Mouse (Mus musculus) heart, embryonic 12.5 days (tissue): ENCODE measurements around the gene Pth1r. TPM values are rescaled to one million over a fixed set of nuclear protein-coding genes. Genes with fewer than 3 reads are reported as not detected.

Experiments
- ATAC-seq: fragments of 200-750 bp; cut with Nextera tagmentation; 2 replicates; pipeline ENCODE4 v1.8.0; 2017; ENCODE audit warnings: moderate TSS enrichment, moderate library complexity; ENCODE audit not compliant: insufficient number of reproducible peaks, low FRiP score
- H3K27ac ChIP-seq: fragments of 300-500 bp; sonication (generic); 2 replicates; pipeline ENCODE4 v1.5.1; 2016; ENCODE audit warnings: mild to moderate bottlenecking, moderate library complexity; ENCODE audit not compliant: poor library complexity, severe bottlenecking
- H3K27me3 ChIP-seq: fragments of 300-500 bp; sonication (generic); replicated peaks from 2 replicates; pipeline ENCODE4 v1.6.1; 2016; ENCODE audit warnings: mild to moderate bottlenecking, moderate library complexity
- H3K36me3 ChIP-seq: fragments of 300-500 bp; sonication (generic); 2 replicates; pipeline ENCODE4 v1.6.1; 2016; ENCODE audit warnings: mild to moderate bottlenecking, moderate library complexity
- H3K4me1 ChIP-seq: fragments of 300-500 bp; sonication (generic); replicated peaks from 2 replicates; pipeline ENCODE4 v1.6.1; 2016; ENCODE audit warnings: mild to moderate bottlenecking
- H3K4me2 ChIP-seq: fragments of 300-500 bp; sonication (generic); 2 replicates; pipeline ENCODE4 v1.6.1; 2016; ENCODE audit warnings: mild to moderate bottlenecking, moderate library complexity
- H3K4me3 ChIP-seq: fragments of 300-500 bp; sonication (generic); 2 replicates; pipeline ENCODE4 v1.5.1; 2016; ENCODE audit warnings: mild to moderate bottlenecking
- H3K9ac ChIP-seq: fragments of 300-500 bp; sonication (generic); 2 replicates; pipeline ENCODE4 v1.6.1; 2016; ENCODE audit warnings: mild to moderate bottlenecking, moderate library complexity
- H3K9me3 ChIP-seq: fragments of 300-500 bp; sonication (generic); replicated peaks from 2 replicates; pipeline ENCODE4 v1.6.1; 2016; ENCODE audit warnings: mild to moderate bottlenecking, moderate library complexity
- WGBS: fragments of 180-500 bp; shearing (Covaris S2); methylation state at CpG from one replicate; pipeline ENCODE4 v1.1.7; 2016; 5-methylcytosine and 5-hydroxymethylcytosine counted together
- polyA plus RNA-seq: library from polyadenylated mRNA; unstranded; fragments of >200 nt; fragmentation: Nextera tagmentation; extraction: Ambion mirVana; gene quantifications from 2 replicates; pipeline ENCODE4 v1.2.1, GENCODE M21; 2016

Gene Pth1r
- polyA plus RNA-seq, 1 experiment from 2014 or later = 45.8 TPM

DNA sequence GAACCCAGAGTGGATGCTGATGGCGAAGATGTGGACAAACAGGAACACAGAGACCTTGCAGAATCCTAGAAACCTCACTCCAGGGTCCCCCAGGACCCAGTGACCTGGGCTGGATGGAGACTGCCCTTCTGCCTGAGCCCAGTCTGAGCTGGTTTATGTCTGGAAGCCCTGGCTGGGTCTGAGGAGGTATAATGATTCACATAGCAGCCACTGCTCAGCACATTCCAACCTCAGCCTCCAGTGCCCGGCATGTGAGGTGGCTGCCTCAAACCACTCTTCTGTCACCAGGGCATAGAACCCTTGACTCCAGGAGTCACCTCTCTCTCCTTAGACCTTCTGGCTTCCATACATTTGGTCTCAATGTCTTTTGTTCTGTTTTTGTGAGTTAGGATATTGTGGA is 1.5 kb upstream of the Pth1r start:
- H3K9ac ChIP-seq = no peak overlapping the region
- peaks cover 8% of the 10 kb centered on the region for H3K27me3 ChIP-seq
- ATAC-seq = no peak
- WGBS = 52% methylated on average over 2 of the region's 2 CpGs
- H3K4me2 ChIP-seq = no peak overlapping the region
- H3K27ac ChIP-seq = no peak overlapping the region
- no peaks in the 10 kb centered on the region for H3K36me3 ChIP-seq
- H3K9me3 ChIP-seq = no peaks in the 10 kb centered on the region
- H3K4me3 ChIP-seq = no peak overlapping the region
- H3K4me1 ChIP-seq = peaks cover 63% of the 10 kb centered on the region

DNA sequence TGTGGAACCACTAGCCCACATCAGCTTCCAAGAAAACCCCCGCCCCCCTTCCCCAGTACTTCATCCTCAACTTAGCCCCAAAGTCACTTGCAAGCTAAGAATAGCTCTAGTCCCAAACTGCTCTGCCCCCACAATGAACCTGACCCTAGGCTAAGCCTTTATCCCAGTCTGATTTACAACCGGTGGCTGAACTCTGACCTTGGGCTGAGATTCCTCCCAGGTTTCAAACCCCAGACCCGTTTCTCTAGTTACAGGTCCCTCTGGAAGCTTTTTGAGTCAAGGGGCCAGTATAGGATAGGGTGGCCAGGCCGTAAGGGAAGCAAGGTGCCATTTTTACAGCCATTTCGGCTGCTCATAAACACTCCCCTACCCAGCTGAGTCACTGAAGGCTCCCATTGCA is 707 bp downstream of the Pth1r start:
- WGBS = 38% methylated on average over 5 of the region's 5 CpGs
- no peak overlapping the region for H3K4me2 ChIP-seq
- H3K27ac ChIP-seq = no peak overlapping the region
- no peak for ATAC-seq
- H3K4me1 ChIP-seq = peaks cover 48% of the 10 kb centered on the region
- H3K9me3 ChIP-seq = no peaks in the 10 kb centered on the region
- no peak overlapping the region for H3K9ac ChIP-seq
- no peaks in the 10 kb centered on the region for H3K36me3 ChIP-seq
- H3K27me3 ChIP-seq = peaks cover 8% of the 10 kb centered on the region
- no peak overlapping the region for H3K4me3 ChIP-seq

DNA sequence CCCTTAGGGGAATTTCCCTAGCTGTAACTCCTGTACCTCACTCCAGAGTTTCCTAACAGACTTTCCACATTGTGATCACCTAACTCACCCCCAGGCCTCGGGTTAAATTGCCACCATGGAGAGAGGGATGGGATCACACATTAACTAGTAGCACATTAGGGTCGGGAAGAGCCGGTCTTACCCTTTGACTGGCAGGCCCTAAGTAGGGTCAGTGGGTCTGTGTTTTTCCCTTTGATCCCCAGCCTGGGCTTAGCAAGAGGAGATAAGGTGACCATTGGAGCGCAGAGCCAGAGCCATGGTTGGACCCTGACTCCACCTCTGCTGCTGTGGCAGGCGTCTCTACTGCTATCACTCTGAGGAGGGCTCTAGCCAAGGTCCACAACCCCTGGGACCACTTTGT is 1.2 kb downstream of the Pth1r start:
- Histone ChIP-seq H3K27me3 (peaks cover 8% of the 10 kb centered on the region), H3K27ac (no peak overlapping the region), H3K4me1 (peaks cover 48% of the 10 kb centered on the region), H3K9ac (no peak overlapping the region), H3K4me3 (no peak overlapping the region), H3K4me2 (no peak overlapping the region), H3K9me3 (no peaks in the 10 kb centered on the region), H3K36me3 (no peaks in the 10 kb centered on the region)
- ATAC-seq = no peak
- 11% methylated on average over 5 of the region's 5 CpGs for WGBS

DNA sequence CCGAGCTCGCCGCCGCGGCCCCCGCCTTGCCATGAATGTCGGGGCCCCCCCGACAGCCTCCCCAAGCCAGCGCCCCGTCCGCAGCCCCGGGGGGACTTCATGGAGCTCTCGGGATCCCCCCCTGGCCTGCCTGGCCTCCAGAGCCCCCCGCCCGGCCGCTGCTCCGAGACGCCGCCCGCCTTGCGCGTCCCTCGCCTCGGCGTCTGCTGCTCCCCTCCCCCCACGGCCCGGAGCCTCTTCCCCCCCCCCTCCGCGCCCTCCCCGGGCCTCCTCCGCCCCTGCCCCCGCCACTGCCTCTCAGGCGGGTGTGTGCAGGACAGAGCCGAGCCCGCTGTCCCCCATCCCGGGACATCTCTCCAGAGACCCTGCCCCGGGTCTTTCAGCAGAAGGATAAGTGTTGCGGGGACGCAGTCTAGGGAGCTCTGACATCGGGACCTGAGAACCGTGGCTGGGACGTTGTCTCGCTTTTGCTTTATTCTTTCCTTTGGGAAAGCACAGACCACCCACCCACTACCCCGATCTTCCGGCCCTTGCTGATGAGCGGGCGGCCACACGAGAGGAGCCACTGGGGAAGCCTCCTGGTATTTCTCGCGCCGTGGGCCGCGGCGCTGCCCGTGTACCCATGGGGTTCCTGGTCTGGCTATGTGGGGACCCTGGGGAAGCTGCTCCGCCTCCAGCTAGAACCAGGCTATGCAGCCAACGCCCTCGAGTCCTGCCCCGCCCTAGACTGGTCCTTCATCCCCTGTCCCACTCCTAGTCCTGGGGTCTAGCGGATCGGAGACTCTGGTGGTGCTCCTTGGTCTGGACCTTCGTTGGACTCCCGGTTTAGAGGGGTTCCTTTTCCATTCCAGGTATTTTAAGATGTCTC is 3.3 kb downstream of the Pth1r start:
- Histone ChIP-seq H3K27me3 (peaks cover 8% of the 10 kb centered on the region), H3K36me3 (peaks cover 7% of the 10 kb centered on the region), H3K9ac (peak overlapping the region; percentile 92), H3K4me3 (peak overlapping the region; percentile 83), H3K4me2 (peak overlapping the region; percentile 83), H3K4me1 (peaks cover 35% of the 10 kb centered on the region), H3K27ac (peak overlapping the region; percentile 89), H3K9me3 (no peaks in the 10 kb centered on the region)
- ATAC-seq = peak; percentile 73
- 3% methylated on average over 45 of the region's 63 CpGs for WGBS

DNA sequence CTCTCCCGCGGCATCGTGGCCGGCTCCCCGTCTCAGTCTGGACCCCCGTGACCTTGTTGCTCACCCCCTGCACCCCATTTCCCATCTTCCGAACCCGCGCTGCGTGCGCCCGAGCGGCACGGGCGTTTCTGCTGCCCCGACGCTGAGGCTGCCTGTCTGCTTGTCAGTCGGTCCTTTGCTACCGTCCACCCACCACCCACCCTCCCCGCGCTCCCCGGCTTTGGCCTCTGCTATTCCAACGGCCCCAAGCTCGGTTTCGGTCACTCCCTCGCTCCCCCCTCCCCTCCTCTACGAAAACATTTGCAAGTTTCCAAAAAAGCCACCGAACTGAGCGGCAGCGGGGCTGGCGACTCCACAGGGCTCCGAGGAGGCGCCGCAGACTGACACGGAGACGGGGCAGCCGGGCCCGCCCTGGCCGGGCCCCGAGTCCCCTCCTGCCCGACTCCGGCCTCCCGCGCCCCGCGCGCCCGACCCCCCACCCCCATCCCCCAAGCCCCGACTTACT is 3.9 kb downstream of the Pth1r start:
- Histone ChIP-seq H3K27me3 (peaks cover 8% of the 10 kb centered on the region), H3K4me3 (peak overlapping the region; percentile 83), H3K36me3 (peaks cover 14% of the 10 kb centered on the region), H3K4me2 (peak overlapping the region; percentile 83), H3K4me1 (peaks cover 35% of the 10 kb centered on the region), H3K9ac (peak overlapping the region; percentile 92), H3K9me3 (no peaks in the 10 kb centered on the region), H3K27ac (peak overlapping the region; percentile 89)
- WGBS = 1% methylated on average over 48 of the region's 49 CpGs
- peak; percentile 34; the same call in 1 of the 2 replicates for ATAC-seq

DNA sequence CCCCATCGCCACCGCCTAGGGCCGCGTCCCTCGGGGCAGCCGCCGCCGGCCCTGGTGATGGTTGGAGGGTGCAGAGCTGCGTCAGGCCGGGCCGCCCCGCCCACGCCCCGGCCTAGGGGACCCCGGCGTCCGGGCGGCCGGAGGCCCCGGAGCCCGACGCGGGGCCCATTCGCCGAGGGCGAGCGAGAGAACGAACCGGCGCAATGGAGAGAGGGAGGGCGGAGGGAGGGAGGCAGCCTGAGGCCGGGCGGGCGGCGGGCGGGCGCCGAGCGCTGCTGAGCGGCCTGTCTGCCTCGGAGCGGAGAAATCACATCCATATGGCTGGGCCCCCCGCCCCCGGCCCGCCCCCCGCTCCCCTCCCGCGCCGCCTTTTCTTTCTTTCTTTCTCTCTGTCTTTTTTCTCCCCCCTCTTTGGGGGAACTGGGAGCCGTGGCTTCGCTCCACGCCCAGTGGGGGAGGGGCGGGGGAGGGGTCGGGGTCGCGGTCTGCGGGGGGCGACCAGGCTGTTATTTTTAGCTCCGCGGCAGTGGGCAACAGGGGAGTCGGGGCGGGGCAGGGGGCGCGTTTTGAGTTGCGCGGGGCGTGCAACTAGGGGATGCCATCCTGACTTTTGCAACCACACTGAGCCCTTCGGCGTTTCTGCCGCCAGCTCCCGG is 4.5 kb downstream of the Pth1r start:
- 0% methylated on average over 59 of the region's 71 CpGs for WGBS

DNA sequence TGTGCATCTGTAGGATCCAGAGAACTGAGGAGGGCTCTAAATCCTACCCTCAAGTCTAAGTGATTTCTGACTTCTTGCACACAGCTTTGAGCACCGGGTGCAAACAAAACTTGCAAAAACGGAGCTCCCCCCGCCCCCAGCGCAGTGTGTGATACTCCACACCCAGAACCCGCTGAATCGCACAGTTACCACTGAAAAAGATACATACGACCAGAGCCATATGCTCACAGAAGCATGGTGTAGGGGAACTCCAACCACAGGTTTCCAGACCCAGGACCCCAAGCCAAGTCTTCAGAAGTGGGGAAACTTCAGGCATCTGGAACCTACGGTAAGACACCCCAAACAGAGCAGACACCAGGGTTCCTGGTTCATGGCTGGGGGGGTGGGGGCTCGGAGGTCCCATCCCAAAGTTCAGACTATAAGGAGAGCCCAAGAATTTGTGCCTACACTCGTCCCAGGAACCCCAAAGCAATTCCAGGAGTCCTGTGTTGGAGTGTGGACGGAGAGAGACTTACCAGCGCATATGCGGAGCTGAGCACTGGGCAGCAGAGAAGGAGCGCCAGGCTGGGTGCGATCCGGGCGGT is 5.1 kb downstream of the Pth1r start, which contains the start of gene Myl3:
Gene Myl3, plus strand, starts transcription at position 151 of the 584 bp plus-strand sequence.
- peak within 1 kb of the TSS; percentile 89 for H3K27ac ChIP-seq
- H3K9ac ChIP-seq = peak within 1 kb of the TSS; percentile 92
- no peaks in the 10 kb centered on the region for H3K9me3 ChIP-seq
- peaks cover 14% of the 10 kb centered on the region for H3K36me3 ChIP-seq
- 4% methylated on average over 17 of the region's 17 CpGs for WGBS
- H3K4me1 ChIP-seq = peaks cover 41% of the 10 kb centered on the region
- H3K27me3 ChIP-seq = peaks cover 8% of the 10 kb centered on the region
- peak within 1 kb of the TSS; percentile 83 for H3K4me2 ChIP-seq
- ATAC-seq = no peak
- peak within 1 kb of the TSS; percentile 83 for H3K4me3 ChIP-seq

More for the DNA sequence above, 4.5 kb downstream of the Pth1r start:
- Histone ChIP-seq H3K36me3 (peaks cover 14% of the 10 kb centered on the region), H3K4me3 (peak overlapping the region; percentile 83), H3K9ac (peak overlapping the region; percentile 92), H3K4me1 (peaks cover 38% of the 10 kb centered on the region), H3K27ac (peak overlapping the region; percentile 89), H3K4me2 (peak overlapping the region; percentile 83), H3K9me3 (no peaks in the 10 kb centered on the region), H3K27me3 (peaks cover 8% of the 10 kb centered on the region)
- ATAC-seq = peak; percentile 64

DNA sequence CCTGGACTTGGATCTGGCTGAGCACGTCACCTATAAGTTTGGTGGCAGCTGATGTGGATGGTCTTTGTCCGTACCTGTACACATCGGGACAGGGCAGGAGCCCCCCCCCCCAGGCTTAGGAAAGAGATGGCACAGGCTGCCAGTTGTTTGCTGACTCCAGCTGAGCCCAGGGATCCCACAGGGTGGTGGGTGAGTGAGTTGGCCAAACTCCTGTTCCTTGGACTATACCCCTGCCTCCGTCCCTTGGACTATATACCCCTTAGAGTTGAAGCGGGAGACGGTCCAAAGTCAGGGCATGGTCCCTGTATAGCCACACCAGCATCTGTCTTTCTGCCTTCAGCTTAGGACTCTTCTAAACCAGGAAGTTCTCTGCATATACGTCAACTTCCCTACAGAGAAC is 7.0 kb downstream of the Pth1r start:
- 85% methylated on average over 7 of the region's 7 CpGs for WGBS
- H3K27me3 ChIP-seq = peaks cover 6% of the 10 kb centered on the region
- H3K36me3 ChIP-seq = peaks cover 14% of the 10 kb centered on the region
- H3K9me3 ChIP-seq = no peaks in the 10 kb centered on the region
- H3K4me1 ChIP-seq = peaks cover 46% of the 10 kb centered on the region
- H3K4me3 ChIP-seq = no peak overlapping the region
- no peak overlapping the region for H3K27ac ChIP-seq
- H3K9ac ChIP-seq = no peak overlapping the region
- no peak overlapping the region for H3K4me2 ChIP-seq
- no peak for ATAC-seq

DNA sequence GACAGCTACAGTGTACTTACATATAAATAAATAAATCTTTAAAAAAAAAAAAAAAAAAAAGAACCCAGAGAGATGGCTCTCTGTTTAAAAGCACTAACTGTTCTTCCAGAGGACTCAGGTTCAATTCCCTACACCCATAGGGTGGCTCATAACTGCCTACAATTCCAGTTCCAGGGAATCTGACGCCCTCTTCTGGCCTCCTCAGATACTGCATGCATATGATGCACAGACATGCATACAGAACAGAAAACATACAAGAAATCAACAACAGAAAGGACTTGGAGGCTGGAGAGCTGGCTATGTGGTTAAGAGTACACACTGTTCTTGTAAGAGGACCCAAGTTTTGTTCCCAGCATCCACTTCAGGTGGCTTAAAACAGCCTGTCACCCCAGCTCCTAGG is 8.9 kb downstream of the Pth1r start:
- peaks cover 60% of the 10 kb centered on the region for H3K4me1 ChIP-seq
- H3K4me3 ChIP-seq = no peak overlapping the region
- no peaks in the 10 kb centered on the region for H3K9me3 ChIP-seq
- H3K27me3 ChIP-seq = no peaks in the 10 kb centered on the region
- H3K36me3 ChIP-seq = peaks cover 14% of the 10 kb centered on the region
- no peak overlapping the region for H3K4me2 ChIP-seq
- no peak overlapping the region for H3K27ac ChIP-seq
- WGBS = 35% methylated on average over 1 of the region's 1 CpGs
- no peak for ATAC-seq
- no peak overlapping the region for H3K9ac ChIP-seq

DNA sequence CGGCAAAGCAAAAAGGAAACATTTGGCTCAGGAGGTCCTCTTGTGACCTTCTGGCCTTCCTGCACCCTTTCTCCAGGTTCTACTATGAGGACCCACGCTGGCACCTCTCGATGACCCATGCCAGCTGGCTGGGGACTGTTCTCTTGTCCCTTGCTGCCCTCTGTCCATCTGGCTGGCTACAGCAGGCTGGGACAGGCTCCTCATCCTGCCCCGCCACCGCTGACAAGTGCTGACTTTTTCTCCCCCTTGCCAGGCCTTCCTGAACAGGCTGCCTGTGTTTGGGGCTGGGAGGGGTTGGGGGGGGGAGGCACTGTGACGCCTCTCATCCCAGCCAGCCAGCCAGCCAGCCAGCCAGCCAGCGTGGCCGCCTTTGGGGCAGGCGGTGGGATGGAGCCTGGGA is 10.6 kb downstream of the Pth1r start:
- H3K9ac ChIP-seq = 0 out of 2 replicates have a peak overlapping the region, but pooled peaks have one; percentile 45
- WGBS = 46% methylated on average over 9 of the region's 9 CpGs
- H3K27ac ChIP-seq = peak overlapping the region; percentile 16; the same call in 1 of the 2 replicates
- H3K9me3 ChIP-seq = no peaks in the 10 kb centered on the region
- H3K4me3 ChIP-seq = no peak overlapping the region
- no peak for ATAC-seq
- no peak overlapping the region for H3K4me2 ChIP-seq
- H3K36me3 ChIP-seq = peaks cover 14% of the 10 kb centered on the region
- H3K4me1 ChIP-seq = peaks cover 69% of the 10 kb centered on the region
- H3K27me3 ChIP-seq = no peaks in the 10 kb centered on the region

DNA sequence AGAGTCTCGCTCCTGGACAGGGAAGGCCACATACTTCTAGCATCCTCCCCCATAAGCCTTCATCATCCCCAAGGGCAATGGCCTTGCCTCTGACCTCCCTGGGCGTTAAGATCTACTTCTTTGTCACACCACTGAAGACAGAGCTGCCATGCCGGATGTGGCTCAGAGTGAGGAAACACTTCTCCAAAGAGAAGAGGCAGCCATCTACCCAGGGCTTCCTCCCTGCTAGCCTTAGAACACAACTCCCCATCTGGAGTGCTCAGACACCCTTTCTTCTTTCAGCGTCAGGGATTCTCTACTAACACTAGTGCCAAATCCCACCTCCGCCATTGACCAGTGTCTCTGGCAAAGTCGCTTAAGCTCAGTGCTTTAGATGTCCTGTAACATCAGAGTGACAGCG is 12.8 kb downstream of the Pth1r start:
- Histone ChIP-seq H3K9ac (no peak overlapping the region), H3K9me3 (no peaks in the 10 kb centered on the region), H3K4me1 (peaks cover 74% of the 10 kb centered on the region), H3K36me3 (peaks cover 21% of the 10 kb centered on the region), H3K4me3 (no peak overlapping the region), H3K4me2 (no peak overlapping the region), H3K27me3 (no peaks in the 10 kb centered on the region; the same call in 1 of the 2 replicates), H3K27ac (no peak overlapping the region)
- ATAC-seq = no peak
- WGBS = 73% methylated on average over 7 of the region's 7 CpGs
